Comparison of ENCODE assay signal across 16 mouse cellular contexts in the genomic region with DNA sequence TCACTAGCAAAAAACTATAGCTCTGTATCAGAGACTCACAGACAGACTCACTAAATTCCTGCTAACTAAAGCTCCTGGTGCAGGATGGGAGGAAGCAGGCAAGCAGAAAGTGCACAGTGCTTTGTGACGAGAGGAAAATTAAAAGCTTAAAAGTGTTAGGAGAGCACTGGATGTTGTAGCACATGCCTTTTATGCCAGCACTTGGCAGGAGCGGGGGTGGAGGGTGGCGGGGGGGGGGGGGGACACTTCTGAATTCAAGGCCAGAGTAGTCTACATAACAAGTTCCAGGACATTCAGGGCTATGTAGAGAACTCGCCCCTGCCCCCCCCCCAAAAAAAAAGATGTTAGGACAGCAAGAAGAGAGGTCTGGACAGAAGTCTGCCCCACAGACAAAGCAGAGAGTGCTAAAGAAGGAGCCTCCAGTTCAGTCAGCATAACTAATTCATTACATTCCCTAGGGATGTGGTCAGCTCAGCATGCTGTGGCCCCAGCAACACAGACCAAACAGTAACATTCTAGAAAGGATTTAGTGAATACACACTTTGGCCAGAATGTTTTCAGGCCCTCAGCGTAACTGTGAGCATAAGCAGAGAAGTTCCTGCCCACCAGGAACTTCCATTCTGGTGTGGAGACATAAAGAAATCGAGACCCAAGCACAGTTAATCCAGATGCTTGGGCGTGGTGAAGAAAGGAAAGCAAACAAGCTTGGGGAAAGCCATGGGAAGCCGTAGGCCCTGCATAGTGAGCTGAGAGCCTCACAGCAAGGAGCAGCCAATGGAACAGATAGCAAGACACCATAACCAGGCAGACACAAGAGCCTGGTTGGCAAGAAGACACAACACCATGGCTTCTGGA. TPM values are rescaled to one million over a fixed set of nuclear protein-coding genes. Genes with fewer than 3 reads are reported as not detected.
DNase-seq lines count a peak whose midpoint lies in the region; ATAC-seq and TF ChIP-seq lines count a peak whose summit lies in the region.
"Had no signal": no experiment of that assay in that cellular context is flagged by ENCODE, and none has a peak within 500 bp of the region (broad histone marks: within the 10 kb centered on the region; RNA-seq: fewer than 3 reads in every experiment).

No protein-coding gene starts in this region.

- no peak for TF ChIP-seq CTCF in forebrain, postnatal 0 days (IDR thresholded peaks at IDR 0.05; ENCODE audit: low read depth)

- no peak overlapping the region for H3K9ac ChIP-seq in forebrain, embryonic 13.5 days
- no peak overlapping the region for H3K9ac ChIP-seq in forebrain, embryonic 12.5 days
- H3K9ac ChIP-seq in midbrain, embryonic 15.5 days: no peak overlapping the region
- no peak overlapping the region for H3K9ac ChIP-seq in forebrain, postnatal 0 days
- H3K9ac ChIP-seq in stomach, embryonic 16.5 days (ENCODE audit: low read length): no peak overlapping the region
- H3K9ac ChIP-seq: neural tube, embryonic 12.5 days had no signal

- DNase-seq in midbrain, embryonic 10.5 days (ENCODE audit: low spot score): peak; percentile 38
- DNase-seq in forebrain, postnatal 0 days: no peak
- DNase-seq in left cerebral cortex, postnatal 25 days (ENCODE audit: low spot score in 2 of 2): no peak
- no peak for DNase-seq in gastrocnemius, postnatal 10 days
- DNase-seq: adrenal gland, postnatal 10 days; B cell, adult 2 months; cerebellum, adult 11-12 months; gastrocnemius, postnatal 14 days; right cerebral cortex, postnatal 14 days had no signal

- intact Hi-C loops in left cerebral cortex, postnatal 25 days (cut with DNase I): no loop called here

- H3K4me1 ChIP-seq in forebrain, embryonic 13.5 days: peaks cover 7% of the 10 kb centered on the region
- peaks cover 18% of the 10 kb centered on the region for H3K4me1 ChIP-seq in forebrain, embryonic 12.5 days
- peaks cover 25% of the 10 kb centered on the region for H3K4me1 ChIP-seq in midbrain, embryonic 10.5 days
- no peaks in the 10 kb centered on the region; the same call in 1 of the 2 replicates for H3K4me1 ChIP-seq in midbrain, embryonic 15.5 days
- no peaks in the 10 kb centered on the region for H3K4me1 ChIP-seq in forebrain, postnatal 0 days (ENCODE audit: insufficient read depth)
- H3K4me1 ChIP-seq in stomach, embryonic 16.5 days (ENCODE audit: control insufficient read depth, insufficient read depth, low read length): peaks cover 9% of the 10 kb centered on the region

- H3K36me3 ChIP-seq in forebrain, embryonic 13.5 days (ENCODE audit: poor library complexity, severe bottlenecking): no peaks in the 10 kb centered on the region
- H3K36me3 ChIP-seq in forebrain, embryonic 12.5 days (replicated peaks): no peaks in the 10 kb centered on the region
- H3K36me3 ChIP-seq in midbrain, embryonic 10.5 days: no peaks in the 10 kb centered on the region
- no peaks in the 10 kb centered on the region for H3K36me3 ChIP-seq in midbrain, embryonic 15.5 days (replicated peaks)
- no peaks in the 10 kb centered on the region for H3K36me3 ChIP-seq in forebrain, postnatal 0 days (ENCODE audit: insufficient read depth)
- no peaks in the 10 kb centered on the region for H3K36me3 ChIP-seq in stomach, embryonic 16.5 days (ENCODE audit: control insufficient read depth, insufficient read depth, low read length)
- H3K36me3 ChIP-seq: neural tube, embryonic 12.5 days had no signal

- no peaks in the 10 kb centered on the region for H3K27me3 ChIP-seq in forebrain, embryonic 13.5 days
- no peaks in the 10 kb centered on the region for H3K27me3 ChIP-seq in forebrain, embryonic 12.5 days
- no peaks in the 10 kb centered on the region for H3K27me3 ChIP-seq in midbrain, embryonic 10.5 days (ENCODE audit: low read depth, poor library complexity, severe bottlenecking)
- no peaks in the 10 kb centered on the region for H3K27me3 ChIP-seq in midbrain, embryonic 15.5 days (replicated peaks)
- no peaks in the 10 kb centered on the region for H3K27me3 ChIP-seq in forebrain, postnatal 0 days (ENCODE audit: insufficient read depth, low read length)
- no peaks in the 10 kb centered on the region for H3K27me3 ChIP-seq in stomach, embryonic 16.5 days (ENCODE audit: control insufficient read depth, insufficient read depth, low read length)
- H3K27me3 ChIP-seq: neural tube, embryonic 12.5 days had no signal

- no peak overlapping the region for H3K4me2 ChIP-seq in forebrain, embryonic 13.5 days
- no peak overlapping the region for H3K4me2 ChIP-seq in forebrain, embryonic 12.5 days
- H3K4me2 ChIP-seq in midbrain, embryonic 15.5 days: no peak overlapping the region
- no peak overlapping the region for H3K4me2 ChIP-seq in forebrain, postnatal 0 days (ENCODE audit: low read depth)
- H3K4me2 ChIP-seq in stomach, embryonic 16.5 days (ENCODE audit: low read depth, low read length): no peak overlapping the region
- H3K4me2 ChIP-seq: liver, embryonic 11.5 days; neural tube, embryonic 12.5 days had no signal

- 35% methylated on average over 8 of the region's 8 CpGs for WGBS in forebrain, embryonic 13.5 days
- WGBS in forebrain, embryonic 12.5 days: 42% methylated on average over 8 of the region's 8 CpGs
- WGBS in midbrain, embryonic 10.5 days: 44% methylated on average over 8 of the region's 8 CpGs
- 26% methylated on average over 8 of the region's 8 CpGs for WGBS in midbrain, embryonic 15.5 days
- WGBS in forebrain, postnatal 0 days: 27% methylated on average over 8 of the region's 8 CpGs
- WGBS in stomach, embryonic 16.5 days: 42% methylated on average over 8 of the region's 8 CpGs

- no peak overlapping the region for H3K27ac ChIP-seq in forebrain, embryonic 13.5 days
- H3K27ac ChIP-seq in forebrain, embryonic 12.5 days: no peak overlapping the region
- peak overlapping the region; percentile 76 for H3K27ac ChIP-seq in midbrain, embryonic 10.5 days (replicated peaks)
- no peak overlapping the region for H3K27ac ChIP-seq in midbrain, embryonic 15.5 days
- no peak overlapping the region for H3K27ac ChIP-seq in forebrain, postnatal 0 days (ENCODE audit: low read depth, low read length)
- H3K27ac ChIP-seq in stomach, embryonic 16.5 days (ENCODE audit: low read length): no peak overlapping the region; the same call in 1 of the 2 replicates
- H3K27ac ChIP-seq: neural tube, embryonic 12.5 days had no signal

- no peak overlapping the region for H3K4me3 ChIP-seq in forebrain, embryonic 13.5 days
- no peak overlapping the region for H3K4me3 ChIP-seq in forebrain, embryonic 12.5 days (replicated peaks)
- H3K4me3 ChIP-seq in midbrain, embryonic 10.5 days: no peak overlapping the region
- no peak overlapping the region for H3K4me3 ChIP-seq in midbrain, embryonic 15.5 days
- H3K4me3 ChIP-seq in forebrain, postnatal 0 days (ENCODE audit: low read depth, low read length): no peak overlapping the region
- no peak overlapping the region for H3K4me3 ChIP-seq in stomach, embryonic 16.5 days (replicated peaks; ENCODE audit: low read length)
- H3K4me3 ChIP-seq: neural tube, embryonic 12.5 days had no signal

- ATAC-seq in forebrain, embryonic 13.5 days: 0 out of 2 replicates have a peak, but pooled peaks have one; percentile 33
- no peak for ATAC-seq in forebrain, embryonic 12.5 days (ENCODE audit: low FRiP score)
- ATAC-seq in midbrain, embryonic 15.5 days (replicated peaks): no peak
- peak; percentile 45; the same call in 1 of the 2 replicates for ATAC-seq in forebrain, postnatal 0 days
- ATAC-seq in stomach, embryonic 16.5 days (ENCODE audit: insufficient read depth, low FRiP score): peak; percentile 49; the same call in 1 of the 2 replicates

- H3K9me3 ChIP-seq in forebrain, embryonic 13.5 days (replicated peaks): no peaks in the 10 kb centered on the region
- H3K9me3 ChIP-seq in forebrain, embryonic 12.5 days: no peaks in the 10 kb centered on the region
- H3K9me3 ChIP-seq in midbrain, embryonic 10.5 days (replicated peaks): no peaks in the 10 kb centered on the region
- no peaks in the 10 kb centered on the region for H3K9me3 ChIP-seq in midbrain, embryonic 15.5 days
- H3K9me3 ChIP-seq in forebrain, postnatal 0 days (ENCODE audit: low read length): no peaks in the 10 kb centered on the region
- H3K9me3 ChIP-seq in stomach, embryonic 16.5 days (replicated peaks; ENCODE audit: control insufficient read depth, low read length): no peaks in the 10 kb centered on the region
- H3K9me3 ChIP-seq: neural tube, embryonic 12.5 days had no signal

RNA-seq across cellular contexts. Expression of a gene that starts 4.1 kb away (rescaled TPM):
- polyA plus RNA-seq in forebrain, embryonic 13.5 days (2015; fragmentation: Nextera tagmentation; extraction: Ambion mirVana): 0.14 and 0.18 TPM in 2 replicates
- 0.22 TPM in 1 of 2 replicates, not detected in the other for polyA plus RNA-seq in forebrain, embryonic 12.5 days (2016; fragmentation: Nextera tagmentation; extraction: Ambion mirVana)
- 0.07 TPM in 1 of 2 replicates, not detected in the other for polyA plus RNA-seq in midbrain, embryonic 10.5 days (2016; fragmentation: Nextera tagmentation; extraction: Ambion mirVana)
- 0.19 and 0.22 TPM in 2 replicates for polyA plus RNA-seq in midbrain, embryonic 15.5 days (2015; fragmentation: Nextera tagmentation; extraction: Ambion mirVana)
- total RNA-seq in forebrain, postnatal 0 days (2014; rRNA removed): not detected in 2 replicates
- polyA plus RNA-seq in forebrain, postnatal 0 days (2015; fragmentation: Nextera tagmentation; extraction: Ambion mirVana): not detected in 2 replicates
- polyA plus RNA-seq in stomach, embryonic 16.5 days (2015; fragmentation: Nextera tagmentation; extraction: Ambion mirVana): 0.17 TPM in 1 of 2 replicates, not detected in the other
- total RNA-seq in left cerebral cortex, postnatal 25 days (2021): under 1 TPM; 0.57 to 0.76 TPM
- total RNA-seq in gastrocnemius, postnatal 10 days (2021): under 1 TPM in 1 of 2 experiments, not detected in 1; 0.25 TPM
- total RNA-seq: gastrocnemius, postnatal 14 days; hematopoietic stem cell, adult 5-6 weeks had no signal

RNA-seq across cellular contexts. Expression of a gene that starts 14.0 kb away (rescaled TPM):
- 41.0 and 41.1 TPM in 2 replicates for polyA plus RNA-seq in forebrain, embryonic 13.5 days (2015; fragmentation: Nextera tagmentation; extraction: Ambion mirVana)
- 43.3 and 46.5 TPM in 2 replicates for polyA plus RNA-seq in forebrain, embryonic 12.5 days (2016; fragmentation: Nextera tagmentation; extraction: Ambion mirVana)
- polyA plus RNA-seq in midbrain, embryonic 10.5 days (2016; fragmentation: Nextera tagmentation; extraction: Ambion mirVana): 40.3 and 43.7 TPM in 2 replicates
- 37.5 and 38.7 TPM in 2 replicates for polyA plus RNA-seq in midbrain, embryonic 15.5 days (2015; fragmentation: Nextera tagmentation; extraction: Ambion mirVana)
- total RNA-seq in forebrain, postnatal 0 days (2014; rRNA removed): 74.2 and 80.8 TPM in 2 replicates
- polyA plus RNA-seq in forebrain, postnatal 0 days (2015; fragmentation: Nextera tagmentation; extraction: Ambion mirVana): 42.2 and 42.6 TPM in 2 replicates
- polyA plus RNA-seq in stomach, embryonic 16.5 days (2015; fragmentation: Nextera tagmentation; extraction: Ambion mirVana): 30.0 and 33.4 TPM in 2 replicates
- 10 to 100 TPM; 34.2 to 35.4 TPM for total RNA-seq in left cerebral cortex, postnatal 25 days (2021)
- 10 to 100 TPM; 22.8 to 27.1 TPM for total RNA-seq in gastrocnemius, postnatal 10 days (2021)

RNA-seq across cellular contexts. Expression of a gene that starts 33.2 kb away (rescaled TPM):
- 32.0 and 39.4 TPM in 2 replicates for polyA plus RNA-seq in forebrain, embryonic 13.5 days (2015; fragmentation: Nextera tagmentation; extraction: Ambion mirVana)
- polyA plus RNA-seq in forebrain, embryonic 12.5 days (2016; fragmentation: Nextera tagmentation; extraction: Ambion mirVana): 47.9 and 48.0 TPM in 2 replicates
- polyA plus RNA-seq in midbrain, embryonic 10.5 days (2016; fragmentation: Nextera tagmentation; extraction: Ambion mirVana): 22.1 and 33.7 TPM in 2 replicates
- 30.3 and 34.1 TPM in 2 replicates for polyA plus RNA-seq in midbrain, embryonic 15.5 days (2015; fragmentation: Nextera tagmentation; extraction: Ambion mirVana)
- 28.4 and 52.6 TPM in 2 replicates for total RNA-seq in forebrain, postnatal 0 days (2014; rRNA removed)
- 17.8 and 30.1 TPM in 2 replicates for polyA plus RNA-seq in forebrain, postnatal 0 days (2015; fragmentation: Nextera tagmentation; extraction: Ambion mirVana)
- 28.4 and 32.8 TPM in 2 replicates for polyA plus RNA-seq in stomach, embryonic 16.5 days (2015; fragmentation: Nextera tagmentation; extraction: Ambion mirVana)
- 100 to 1,000 TPM; 106 to 124 TPM for total RNA-seq in left cerebral cortex, postnatal 25 days (2021)
- total RNA-seq in gastrocnemius, postnatal 10 days (2021): 100 to 1,000 TPM in 1 of 2 experiments, 10 to 100 TPM in 1; 99.2 to 103 TPM

Comparison
In these comparisons a context has a peak if more than half of its experiments do, and no peak if none do; other contexts are left out.
1. ATAC-seq: peak in forebrain, embryonic 13.5 days (single experiment), forebrain, postnatal 0 days (single experiment) and stomach, embryonic 16.5 days (single experiment); none in forebrain, embryonic 12.5 days (single experiment) and midbrain, embryonic 15.5 days (single experiment).